Mouse (Mus musculus) myocyte (in vitro differentiated cells): ENCODE data around the gene Ripor2.

ENCODE experiments used
- POLR2A ChIP-seq: IDR thresholded peaks from one replicate; pipeline ENCODE4 v1.6.1; 2011; ENCODE audit warnings: low read depth, mild to moderate bottlenecking, control low read depth, moderate library complexity; ENCODE audit not compliant: insufficient read length
- USF1 ChIP-seq: IDR thresholded peaks from one replicate; pipeline ENCODE4 v1.6.1; 2011; ENCODE audit warnings: low read depth, mild to moderate bottlenecking, control low read depth, moderate library complexity

DNA sequence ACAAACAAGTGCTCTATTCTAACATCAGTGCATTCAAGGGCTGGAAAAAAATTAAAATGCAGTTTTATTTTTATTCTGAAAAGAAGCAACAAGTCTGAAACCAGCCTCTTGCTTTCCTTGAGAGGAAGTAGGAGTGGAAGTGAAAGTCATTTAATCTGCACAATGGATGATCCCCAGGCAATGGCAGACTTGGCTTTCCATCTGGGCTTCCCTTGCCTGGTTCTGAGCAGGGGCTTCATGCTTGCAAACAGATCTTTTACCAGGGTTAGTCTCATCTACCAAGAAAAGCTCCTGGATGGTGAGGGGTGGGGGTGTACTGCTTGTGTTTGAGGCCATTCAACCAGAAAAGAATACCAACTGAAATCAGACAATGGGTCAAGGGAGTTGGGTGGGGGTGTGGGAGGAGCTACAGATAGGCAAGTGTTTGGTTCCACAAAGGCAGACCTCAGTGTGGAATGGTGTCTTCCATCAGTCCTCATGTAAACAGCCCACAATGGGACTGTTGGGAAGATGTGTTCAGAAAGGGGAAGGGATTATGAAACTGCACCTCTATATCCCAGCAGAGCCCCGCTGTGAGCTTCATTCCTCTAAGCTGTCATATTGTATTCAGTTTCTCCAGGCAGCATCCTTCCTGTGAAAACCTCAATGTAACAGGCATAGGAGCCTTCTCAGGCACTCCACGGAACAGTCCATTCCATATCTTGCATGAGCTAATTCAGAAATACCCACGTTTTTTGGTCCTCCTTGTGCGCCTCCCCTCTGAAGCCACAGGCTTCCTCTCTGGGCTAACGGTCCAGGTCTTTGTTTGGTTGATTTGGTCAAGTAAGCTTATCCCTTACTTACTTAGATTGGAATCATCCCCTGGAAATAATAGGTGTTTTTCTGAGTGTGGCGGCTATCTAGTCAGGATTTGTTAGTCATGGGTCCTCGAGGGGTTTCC, 59.8 kb downstream of the Ripor2 start:
- no peak for TF ChIP-seq USF1
- no peak for TF ChIP-seq POLR2A
